Mouse (Mus musculus) olfactory bulb, adult 2 months (tissue): ENCODE data around the gene Frs3.

Experiments used
- CTCF ChIP-seq: fragments of 200-500 bp; IDR thresholded peaks from 2 replicates; pipeline ENCODE4 v1.5.1; 2012; ENCODE audit warnings: low read depth, mild to moderate bottlenecking, low read length, moderate library complexity; ENCODE audit not compliant: insufficient read depth
- POLR2A ChIP-seq: fragments of 200-500 bp; IDR thresholded peaks from 2 replicates; pipeline ENCODE4 v1.6.1; 2012; ENCODE audit warnings: mild to moderate bottlenecking, low read depth, low read length, moderate library complexity; ENCODE audit not compliant: insufficient read depth

- TF ChIP-seq CTCF (no peak), POLR2A (no peak)
Observed at GRCm38 (mm10) chr17:47708972-47709371, 20.1 kb downstream of the Frs3 start.
